Mouse (Mus musculus): ENCODE data around the gene Cfap299.

Cfap299 gene

DNA sequence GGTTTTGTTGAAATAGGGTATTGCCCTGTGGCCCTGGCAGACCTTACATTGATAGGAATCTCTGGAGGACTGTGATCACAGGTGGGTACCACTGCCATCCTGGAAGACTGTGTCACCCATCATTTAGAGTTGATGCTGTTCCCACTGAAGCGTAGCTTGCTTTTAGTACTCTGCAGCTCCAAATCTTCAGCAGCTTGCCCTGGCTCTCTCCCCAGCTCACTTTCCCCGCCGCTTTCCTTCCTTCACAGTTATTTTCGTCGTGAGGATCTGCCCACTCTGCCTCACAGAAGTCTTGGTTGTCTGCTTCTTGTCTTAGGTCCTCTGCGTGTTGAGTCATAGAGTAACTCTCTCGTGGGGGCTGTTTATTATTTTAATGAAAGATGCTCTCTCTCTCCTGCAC, 40.3 kb downstream of the Cfap299 start:
- in situ Hi-C loops (cut with MboI; ENCODE audit: unreplicated experiment in 2 of 2), result no loop called here

DNA sequence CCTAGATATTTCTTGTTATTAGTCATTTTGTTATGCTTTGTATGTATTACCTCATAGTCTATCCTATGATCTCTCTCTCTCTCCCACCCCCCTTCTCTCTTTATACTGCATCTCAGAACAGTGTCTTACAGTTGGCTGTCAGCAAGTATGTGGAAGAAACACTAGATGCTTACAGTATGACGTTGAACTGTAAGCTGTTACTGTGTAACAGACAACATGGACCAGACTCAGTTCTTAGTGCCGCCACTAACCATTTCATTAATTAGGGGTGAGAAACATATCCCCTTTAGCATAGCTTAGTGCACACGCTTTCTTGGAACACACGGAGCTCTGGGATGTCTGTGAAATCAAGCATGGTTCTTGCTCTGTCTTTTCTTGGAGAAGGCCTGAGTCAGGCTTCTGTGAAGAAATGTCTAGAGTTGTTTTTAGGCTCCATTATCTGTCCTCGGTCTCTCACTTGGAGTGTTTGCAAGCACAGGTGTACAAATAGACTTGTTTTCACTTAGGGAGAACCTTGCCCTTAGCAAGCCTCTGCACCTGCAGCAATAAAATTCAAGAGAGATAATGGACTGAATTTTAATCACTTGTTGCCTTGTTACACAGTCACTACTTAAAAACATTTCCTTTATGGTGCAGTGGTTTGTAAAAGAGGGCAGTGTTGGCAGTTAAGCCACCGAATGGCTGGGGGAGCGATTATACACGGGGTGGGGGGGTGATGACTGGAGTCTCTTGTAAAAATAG, 47.1 kb downstream of the Cfap299 start:
- in situ Hi-C loops (cut with MboI; ENCODE audit: unreplicated experiment in 2 of 2), result no loop called here

DNA sequence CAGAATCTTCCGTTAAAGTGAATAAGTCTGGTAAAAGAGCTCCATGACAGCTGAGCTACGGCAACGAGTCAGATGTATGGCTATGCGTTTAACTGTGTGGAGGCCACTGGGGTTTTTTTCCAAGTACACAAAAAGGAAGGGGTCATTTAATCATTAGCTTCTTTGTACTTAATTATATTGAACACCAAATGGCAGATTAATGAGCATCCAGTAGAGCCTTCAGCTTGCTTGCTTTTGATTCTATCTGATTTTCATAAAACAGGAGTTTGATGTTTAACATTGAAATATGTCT, 47.6 kb downstream of the Cfap299 start:
- in situ Hi-C loops (cut with MboI; ENCODE audit: unreplicated experiment in 2 of 2), result no loop called here

DNA sequence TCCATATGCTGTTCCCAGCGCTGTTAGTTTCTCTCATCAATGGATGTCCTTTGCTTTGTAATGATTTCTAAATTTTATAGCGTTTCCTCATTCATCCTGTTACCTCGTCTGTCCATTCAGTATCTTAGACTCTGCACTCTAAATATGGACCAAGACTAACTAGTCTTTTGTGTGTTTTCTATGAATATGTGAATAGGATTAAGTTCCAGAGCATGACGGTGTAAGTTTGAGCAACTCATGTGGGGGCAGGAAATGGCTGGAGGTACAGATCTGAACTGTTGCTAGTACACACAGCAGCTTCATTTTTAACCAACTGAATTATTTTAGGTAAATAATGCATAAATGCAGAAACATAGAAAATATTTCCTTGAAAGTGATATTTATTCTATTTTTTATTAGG, 51.3 kb downstream of the Cfap299 start:
- in situ Hi-C loops (cut with MboI; ENCODE audit: unreplicated experiment in 2 of 2), result no loop called here

DNA sequence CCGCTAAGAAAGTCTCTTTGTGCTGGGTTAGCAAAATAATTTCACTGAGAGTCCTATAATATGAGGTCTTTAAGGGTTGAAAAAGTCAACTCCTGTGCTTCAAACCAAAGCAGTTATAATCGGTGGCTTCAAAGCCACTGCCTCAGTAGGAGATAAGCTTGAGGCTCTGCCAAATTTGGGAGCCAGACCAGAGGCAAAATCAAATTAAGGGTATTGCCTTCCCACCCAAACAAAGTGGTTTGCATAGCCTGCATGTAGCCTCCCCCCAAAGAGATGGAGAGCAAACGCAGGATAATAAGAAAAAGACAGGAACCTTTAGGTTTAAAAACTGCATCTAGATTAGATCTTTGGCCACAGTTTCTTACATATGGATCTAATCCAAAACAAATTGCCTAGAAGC, 58.0 kb downstream of the Cfap299 start:
- in situ Hi-C loops (cut with MboI; ENCODE audit: unreplicated experiment in 2 of 2), result no loop called here

DNA sequence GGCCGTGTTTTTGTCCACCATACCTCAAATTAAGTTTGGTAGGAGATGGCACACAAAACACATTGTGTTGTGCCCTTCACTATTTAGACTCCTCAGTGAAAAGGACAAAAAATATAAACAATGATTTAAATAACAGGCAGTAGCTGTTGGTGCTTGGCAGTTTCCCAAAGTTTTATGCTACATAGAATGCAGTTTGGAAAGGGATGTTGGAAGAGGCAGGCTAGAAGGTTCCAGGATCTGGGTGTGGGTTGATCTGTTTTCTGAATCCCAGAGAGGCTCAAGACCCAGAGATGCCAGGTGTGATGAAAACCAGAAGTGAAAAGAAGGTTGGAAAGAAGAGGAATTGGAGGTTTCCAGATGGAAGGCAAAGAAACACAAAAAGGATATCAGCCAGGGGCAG, 73.1 kb downstream of the Cfap299 start:
- in situ Hi-C loops (cut with MboI; ENCODE audit: unreplicated experiment in 2 of 2), result no loop called here

DNA sequence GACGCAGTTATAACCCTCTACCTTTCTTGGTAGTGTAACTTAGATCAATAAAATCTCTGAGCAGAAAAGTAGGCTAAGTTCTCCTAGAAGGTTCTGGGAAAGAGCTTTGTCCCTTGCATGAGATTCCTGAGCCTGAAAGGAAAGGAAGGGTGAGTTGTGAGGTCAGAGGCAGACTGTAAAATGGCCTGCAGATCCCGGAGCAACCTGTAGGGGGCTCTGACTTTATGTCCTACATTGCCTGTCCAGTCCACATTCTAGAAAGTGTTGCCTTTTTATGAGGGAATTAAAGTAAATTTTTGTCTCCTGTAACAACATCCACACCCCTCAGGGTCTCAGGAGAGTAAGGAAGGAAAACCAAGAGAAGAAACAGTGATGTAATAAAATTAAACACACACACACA, 81.0 kb downstream of the Cfap299 start:
- in situ Hi-C loops (cut with MboI; ENCODE audit: unreplicated experiment in 2 of 2), result no loop called here

DNA sequence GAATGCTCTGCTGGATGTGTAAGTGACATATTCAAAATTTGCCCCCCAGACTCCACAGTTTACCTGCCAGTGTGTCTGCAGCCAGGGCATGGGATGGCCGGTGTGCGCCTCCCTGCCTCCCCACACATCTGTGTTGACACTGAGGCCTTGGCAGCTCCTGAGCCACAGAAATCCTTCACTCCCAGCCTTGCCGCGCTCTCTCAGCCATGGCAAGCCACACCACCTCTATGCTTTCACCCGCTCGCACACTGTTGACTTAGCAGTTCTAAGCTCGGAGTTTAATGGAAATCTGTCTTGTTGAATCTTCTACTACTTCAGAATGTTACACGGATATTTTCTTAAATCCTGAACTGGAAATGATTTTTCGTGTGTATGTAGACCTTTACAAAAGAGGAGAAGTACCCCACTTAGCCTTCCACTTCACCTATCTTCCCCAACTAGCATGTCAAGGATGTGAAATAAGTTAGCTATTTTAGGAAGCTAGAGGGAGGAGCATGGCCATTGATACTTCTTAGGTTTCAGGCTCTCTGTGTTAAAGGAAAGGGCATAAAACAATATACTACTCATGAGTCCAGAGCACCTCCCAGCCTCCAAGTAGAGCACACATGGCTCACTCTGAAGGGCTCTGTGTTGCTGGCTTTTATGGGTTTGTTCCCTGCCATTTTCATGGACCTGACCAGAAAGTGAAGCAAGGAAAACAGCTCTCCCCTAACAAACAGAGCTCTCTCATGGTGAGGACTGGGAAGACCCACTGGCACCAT, 87.5 kb downstream of the Cfap299 start:
- in situ Hi-C loops (cut with MboI; ENCODE audit: unreplicated experiment in 2 of 2), result no loop called here

DNA sequence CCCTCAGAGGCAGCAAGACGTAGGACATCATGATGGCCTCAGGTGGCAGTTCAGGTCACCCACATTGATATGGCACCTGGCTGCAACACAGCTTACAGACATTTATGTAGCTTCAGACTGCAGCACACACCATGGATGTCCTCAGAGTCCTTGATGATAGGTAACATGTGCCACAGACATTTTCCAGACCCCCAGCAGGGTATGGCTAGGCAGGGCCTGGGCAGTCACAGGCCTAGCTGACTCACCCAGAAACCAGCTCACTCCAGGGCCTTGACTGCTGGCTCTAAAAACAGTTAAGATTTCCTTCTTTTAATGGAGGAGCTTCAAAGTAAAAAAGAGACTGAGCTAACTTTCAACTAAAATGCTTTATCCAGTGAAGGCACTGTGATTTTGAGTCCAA, 95.9 kb downstream of the Cfap299 start:
- in situ Hi-C loops (cut with MboI; ENCODE audit: unreplicated experiment in 2 of 2), result no loop called here

DNA sequence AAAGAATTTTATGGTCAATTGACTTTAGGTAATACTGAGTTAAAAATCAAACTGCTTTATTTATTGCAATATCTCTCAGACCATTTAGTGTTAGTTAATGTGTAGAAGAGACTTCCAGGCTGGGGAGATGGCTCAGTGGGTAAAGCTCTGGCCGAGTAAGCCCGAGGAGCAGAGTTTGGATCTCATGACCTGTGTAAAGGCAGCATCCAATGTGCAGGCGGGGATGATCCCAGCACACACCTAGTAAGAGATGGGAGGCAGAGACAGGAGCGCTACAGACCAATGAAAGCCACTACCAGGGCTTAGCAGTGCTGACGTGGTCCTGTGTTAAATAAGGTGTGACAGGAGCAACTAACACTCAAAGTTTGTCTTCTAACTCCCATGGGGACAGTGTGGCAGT, 97.0 kb downstream of the Cfap299 start:
- in situ Hi-C loops (cut with MboI; ENCODE audit: unreplicated experiment in 2 of 2), result no loop called here

DNA sequence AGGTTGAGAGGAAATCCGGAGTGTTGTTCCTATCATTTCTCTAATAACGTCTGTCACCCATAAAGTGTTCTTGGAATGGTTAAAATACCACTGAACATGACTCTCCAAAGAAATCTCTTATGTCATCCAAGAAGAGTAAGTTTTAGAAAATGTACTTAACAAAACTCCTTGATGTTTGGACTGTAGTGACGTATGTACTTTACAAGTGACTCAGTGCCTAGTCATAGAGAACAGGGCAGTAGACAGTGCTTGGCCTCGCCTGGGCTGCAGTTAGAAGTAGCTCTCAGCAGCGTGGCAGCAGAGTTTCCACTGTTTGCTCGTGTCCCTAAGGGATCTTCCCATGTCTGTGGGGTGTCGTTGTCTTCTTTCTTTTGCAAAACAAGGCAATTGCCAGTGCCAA, 101.0 kb downstream of the Cfap299 start:
- in situ Hi-C loops (cut with MboI; ENCODE audit: unreplicated experiment in 2 of 2), result no loop called here

DNA sequence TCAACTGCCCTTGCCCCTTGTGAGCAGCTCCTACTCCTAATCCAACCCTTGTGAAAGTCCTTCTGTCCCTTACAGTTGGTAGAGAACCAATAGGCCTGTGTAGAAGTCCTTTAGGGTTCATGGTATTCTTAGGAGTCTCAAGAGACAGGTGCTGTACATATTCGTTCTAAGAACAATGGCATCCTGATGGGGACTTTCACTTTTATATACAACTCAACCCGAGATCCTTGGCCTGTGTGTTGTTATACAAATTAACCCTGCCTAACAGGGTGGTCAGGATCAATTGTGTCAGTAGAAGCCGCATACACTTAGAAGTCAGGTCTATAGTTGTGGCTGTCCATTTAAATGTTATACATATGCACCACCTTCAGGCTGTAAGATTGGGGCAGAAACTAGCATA, 109.6 kb downstream of the Cfap299 start:
- in situ Hi-C loops (cut with MboI; ENCODE audit: unreplicated experiment in 2 of 2), result no loop called here

DNA sequence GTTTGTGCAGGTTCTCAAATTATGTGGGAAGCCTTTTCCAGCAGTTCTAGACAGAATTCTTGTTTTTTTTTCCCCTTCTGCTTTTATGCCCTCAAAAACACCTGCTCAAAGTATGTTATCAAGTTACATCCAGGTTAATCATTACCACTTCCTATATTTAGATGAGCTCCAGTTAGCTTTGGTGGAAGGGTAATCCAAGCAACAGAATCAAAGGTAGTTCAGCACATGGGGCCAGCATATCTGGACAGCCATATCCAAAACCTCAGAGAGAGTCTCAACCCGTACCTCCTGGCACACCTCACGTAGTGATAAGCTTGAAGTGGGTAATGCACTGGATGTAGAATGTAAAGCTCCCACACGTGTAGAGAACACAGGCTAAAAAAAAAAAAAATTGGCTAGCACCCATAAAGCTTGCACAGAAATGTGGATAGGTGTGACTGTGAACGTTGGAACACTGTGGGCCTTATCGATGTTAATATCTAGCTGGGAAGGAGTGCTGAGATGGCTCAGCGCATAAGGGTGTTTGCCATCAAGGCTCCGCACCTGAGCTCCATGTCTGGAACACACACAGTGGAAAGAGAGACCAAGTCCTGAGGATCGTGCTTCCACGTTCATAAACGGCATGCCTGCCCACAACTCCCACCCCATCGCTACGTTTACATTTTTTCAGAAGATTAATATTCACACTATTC, 117.8 kb downstream of the Cfap299 start:
- in situ Hi-C loops (cut with MboI; ENCODE audit: unreplicated experiment in 2 of 2), result no loop called here

DNA sequence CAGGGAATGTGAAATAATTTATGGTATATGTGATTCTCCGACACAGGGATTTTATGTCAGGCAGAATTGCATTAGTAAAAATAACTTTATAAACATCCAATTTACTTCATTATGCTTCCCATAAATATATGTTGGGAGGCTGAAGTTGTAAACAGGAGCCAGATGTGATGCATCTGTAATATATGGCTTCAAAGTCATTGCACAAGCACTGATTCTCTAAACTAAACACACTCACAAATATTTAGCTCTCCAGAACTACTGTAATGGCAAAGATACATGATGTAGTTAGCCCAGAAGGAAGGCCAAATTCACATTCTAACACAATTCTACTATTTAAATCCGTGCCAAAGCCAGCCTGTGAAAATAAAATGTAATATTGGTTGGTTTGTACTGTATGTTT, 120.8 kb downstream of the Cfap299 start:
- in situ Hi-C loops (cut with MboI; ENCODE audit: unreplicated experiment in 2 of 2), result no loop called here

DNA sequence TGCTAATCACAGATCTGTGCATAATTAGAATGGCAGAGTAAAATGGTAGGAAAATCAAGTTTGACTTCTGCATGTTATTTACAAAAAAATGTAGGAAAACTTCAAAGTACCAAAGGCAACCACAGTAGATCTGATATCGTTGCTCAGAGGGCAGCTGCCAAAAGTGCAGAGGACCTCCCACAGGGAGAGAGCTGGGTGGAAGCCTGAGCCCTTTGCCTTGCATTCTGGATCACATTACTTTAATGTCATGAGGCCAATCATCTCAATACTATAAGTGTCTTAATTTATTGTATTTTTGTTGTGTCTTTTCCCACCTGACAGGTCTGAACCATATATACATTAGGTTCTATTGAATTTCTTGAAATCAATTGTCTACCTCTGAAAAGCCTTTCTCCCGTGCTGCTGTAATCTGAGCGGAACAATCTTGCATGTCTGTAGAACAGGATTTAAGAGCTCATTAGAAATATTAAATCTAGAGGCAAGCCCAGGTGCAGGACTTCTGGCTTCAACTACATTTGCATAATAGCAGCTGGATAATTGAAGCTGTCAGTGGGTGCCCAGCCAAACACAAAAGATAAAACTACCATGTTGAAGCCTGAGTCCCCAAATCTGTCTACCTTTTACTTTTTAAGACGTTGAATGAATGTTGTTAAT, 137.9 kb downstream of the Cfap299 start:
- in situ Hi-C loops (cut with MboI; ENCODE audit: unreplicated experiment in 2 of 2), result no loop called here

DNA sequence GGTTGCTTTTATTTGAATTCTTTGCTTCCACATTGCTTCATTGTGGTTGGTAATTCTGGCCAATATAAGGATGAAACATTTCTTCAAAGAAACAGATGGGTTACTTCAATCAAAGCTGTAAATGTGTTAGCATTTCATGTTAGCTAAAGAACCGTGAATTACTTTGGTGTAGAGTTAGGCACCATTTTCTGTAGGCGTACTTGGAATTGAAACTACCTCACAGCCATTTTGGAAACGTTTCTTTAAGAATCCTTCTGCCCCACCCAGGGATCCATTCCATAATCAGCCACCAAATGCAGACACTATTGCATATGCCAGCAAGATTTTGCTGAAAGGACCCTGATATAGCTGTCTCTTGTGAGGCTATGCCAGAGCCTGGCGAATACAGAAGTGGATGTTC, 140.9 kb downstream of the Cfap299 start:
- in situ Hi-C loops (cut with MboI; ENCODE audit: unreplicated experiment in 2 of 2), result no loop called here

DNA sequence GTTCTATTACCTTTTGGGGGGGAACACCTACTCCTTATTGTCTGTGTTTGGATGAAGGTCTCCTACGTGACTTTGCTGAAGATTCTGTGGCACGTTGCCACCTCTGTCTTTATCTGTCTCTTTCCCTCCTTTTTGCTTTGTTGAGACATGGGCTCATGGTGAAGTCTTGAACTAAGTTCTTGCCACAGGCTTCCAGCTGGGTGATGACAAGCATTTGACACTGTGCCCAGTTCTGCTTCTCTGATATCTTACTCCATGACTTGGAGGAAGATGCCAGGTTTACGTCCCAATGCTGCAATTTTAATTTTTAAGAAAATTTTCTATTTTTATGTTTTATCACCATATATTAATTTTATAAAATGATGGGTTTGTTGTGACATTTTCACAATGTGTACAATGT, 147.4 kb downstream of the Cfap299 start:
- in situ Hi-C loops (cut with MboI; ENCODE audit: unreplicated experiment in 2 of 2), result no loop called here

DNA sequence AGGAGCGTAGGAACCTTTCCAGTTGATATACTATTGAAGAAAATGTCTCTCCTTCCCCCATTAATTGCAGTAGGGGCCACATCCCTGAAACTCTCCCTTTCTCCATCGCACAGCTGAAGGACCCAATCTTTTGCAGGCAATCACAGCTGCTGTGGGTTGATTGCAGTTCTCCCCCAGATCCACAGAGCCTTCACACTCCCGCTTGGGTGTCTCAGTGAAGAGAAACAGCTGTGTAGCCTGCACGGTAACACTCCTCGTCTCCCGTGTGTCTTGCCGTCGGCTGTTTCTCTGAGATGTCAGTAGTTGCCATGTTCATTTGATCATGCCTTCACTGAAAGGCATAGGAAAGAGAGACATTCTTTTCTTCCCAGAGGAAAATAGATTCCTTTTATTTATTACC, 148.2 kb downstream of the Cfap299 start:
- in situ Hi-C loops (cut with MboI; ENCODE audit: unreplicated experiment in 2 of 2), result no loop called here

DNA sequence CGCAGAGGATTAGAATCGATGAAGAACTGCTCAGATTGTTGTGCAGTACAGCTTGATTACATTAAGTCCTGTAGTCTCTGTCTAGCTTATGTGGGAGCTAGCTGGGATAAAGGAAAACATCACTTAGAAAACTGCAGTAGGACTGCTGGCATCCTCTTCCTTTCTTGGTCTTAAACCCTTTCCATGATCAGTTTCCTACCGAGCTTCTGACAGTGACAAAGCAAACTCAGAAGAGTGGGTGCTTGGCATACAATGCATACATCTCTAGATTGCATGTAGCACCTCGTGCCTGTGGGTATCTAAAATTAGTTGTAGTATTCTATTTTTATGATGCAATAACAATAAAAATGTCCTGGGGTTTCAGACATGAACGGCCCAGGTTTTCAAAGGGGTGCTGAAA, 154.4 kb downstream of the Cfap299 start:
- in situ Hi-C loops (cut with MboI; ENCODE audit: unreplicated experiment in 2 of 2), result no loop called here

DNA sequence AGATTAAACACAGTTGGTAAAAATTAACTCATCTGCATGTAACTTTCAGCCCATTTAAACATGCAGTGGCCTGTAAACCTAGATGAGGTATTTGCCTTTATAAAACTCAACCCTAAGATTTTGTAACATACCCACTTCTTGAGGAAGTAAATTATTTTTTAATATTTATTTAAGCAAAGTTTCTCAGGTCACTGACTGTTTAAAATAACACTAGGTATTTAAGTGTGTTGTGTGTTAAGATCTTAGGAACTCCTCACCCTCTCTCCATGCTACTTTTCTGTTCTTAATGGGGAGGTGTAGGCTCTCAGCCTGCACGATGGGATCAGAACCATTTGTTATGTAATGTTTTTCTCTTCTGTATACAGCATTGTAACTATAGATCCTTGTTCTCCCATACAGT, 156.1 kb downstream of the Cfap299 start:
- in situ Hi-C loops (cut with MboI; ENCODE audit: unreplicated experiment in 2 of 2), result no loop called here

DNA sequence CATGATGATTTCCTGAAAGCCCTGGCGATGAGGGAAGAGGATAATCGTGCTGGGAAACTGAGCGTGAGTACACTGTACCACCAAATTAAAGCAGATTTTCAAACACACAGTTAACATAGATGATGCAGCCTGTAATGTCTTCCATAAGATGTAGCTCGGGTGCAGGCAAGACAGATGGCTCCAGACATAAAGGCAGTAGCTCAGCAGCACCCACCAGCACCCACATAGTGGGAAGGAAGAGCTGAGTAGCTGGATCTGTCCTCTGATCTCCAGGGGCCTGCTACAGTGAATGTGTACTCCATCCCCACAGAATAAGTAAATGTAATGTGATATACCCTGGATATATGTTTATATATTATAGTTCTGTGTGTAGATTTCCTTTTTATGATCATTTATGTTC, 169.2 kb downstream of the Cfap299 start:
- in situ Hi-C loops (cut with MboI; ENCODE audit: unreplicated experiment in 2 of 2), result no loop called here

DNA sequence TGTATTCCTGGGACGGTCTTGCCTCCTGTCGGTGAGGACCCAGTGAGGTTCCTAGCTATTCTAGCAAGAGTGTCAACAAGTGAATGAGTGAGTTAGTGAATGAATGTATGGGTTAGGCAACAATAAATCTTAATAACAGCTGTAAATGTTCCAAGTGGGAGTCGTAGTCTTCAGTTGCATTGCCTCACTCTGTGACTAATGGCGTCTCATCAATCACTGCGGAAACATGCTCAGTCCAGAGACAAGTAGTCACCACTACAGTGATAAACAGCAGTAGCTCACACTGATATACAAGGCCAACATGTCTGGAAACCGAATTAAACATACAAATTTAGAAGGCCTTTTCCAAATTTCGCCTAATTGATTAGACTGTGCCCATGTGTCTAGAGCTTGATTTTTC, 187.1 kb downstream of the Cfap299 start:
- in situ Hi-C loops (cut with MboI; ENCODE audit: unreplicated experiment in 2 of 2), result no loop called here

Measured in v-Abl transformed pro-B cells (cell line).